Mouse (Mus musculus): ENCODE data around the gene Krtap3-1.

DNA sequence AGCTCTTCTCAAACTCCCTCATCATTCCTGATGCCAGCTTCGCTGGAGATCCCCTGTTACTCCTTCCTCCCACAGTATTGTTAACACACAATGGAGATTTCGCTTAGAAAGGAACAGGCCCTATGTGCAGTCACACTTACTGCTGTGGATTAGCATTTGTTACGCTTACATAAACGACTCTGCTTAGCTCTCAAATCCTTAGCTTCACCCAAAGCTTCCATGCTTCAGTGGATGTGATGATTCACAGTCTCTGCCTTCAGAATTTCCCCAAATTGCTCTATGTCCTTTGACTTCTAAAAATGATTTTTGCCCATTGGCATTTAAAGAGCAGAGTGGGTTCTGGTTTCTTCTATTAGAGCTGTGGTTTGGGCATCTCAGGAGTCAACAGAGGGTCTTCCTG lies 6.7 kb upstream of the Krtap3-1 start:
- TF ChIP-seq CTCF (IDR thresholded peaks at IDR 0.05; ENCODE audit: extremely low read depth, insufficient read length, insufficient replicate concordance, low read depth, low read length) (no peak), POLR2A (IDR thresholded peaks at IDR 0.05; ENCODE audit: low read depth, low read length) (no peak)

Measured in small intestine, adult 2 months (tissue).